Mouse (Mus musculus) lung, postnatal 0 days (tissue): Measurements from ENCODE around the gene Gm9936.

Source experiments
- CTCF ChIP-seq: IDR thresholded peaks from 2 replicates; pipeline ENCODE4 v1.5.1; 2016; ENCODE audit warnings: antibody characterized with exemption, mild to moderate bottlenecking
- EP300 ChIP-seq: IDR thresholded peaks from 2 replicates; pipeline ENCODE4 v1.6.1; 2016; ENCODE audit warnings: antibody characterized with exemption, mild to moderate bottlenecking, control low read depth

DNA sequence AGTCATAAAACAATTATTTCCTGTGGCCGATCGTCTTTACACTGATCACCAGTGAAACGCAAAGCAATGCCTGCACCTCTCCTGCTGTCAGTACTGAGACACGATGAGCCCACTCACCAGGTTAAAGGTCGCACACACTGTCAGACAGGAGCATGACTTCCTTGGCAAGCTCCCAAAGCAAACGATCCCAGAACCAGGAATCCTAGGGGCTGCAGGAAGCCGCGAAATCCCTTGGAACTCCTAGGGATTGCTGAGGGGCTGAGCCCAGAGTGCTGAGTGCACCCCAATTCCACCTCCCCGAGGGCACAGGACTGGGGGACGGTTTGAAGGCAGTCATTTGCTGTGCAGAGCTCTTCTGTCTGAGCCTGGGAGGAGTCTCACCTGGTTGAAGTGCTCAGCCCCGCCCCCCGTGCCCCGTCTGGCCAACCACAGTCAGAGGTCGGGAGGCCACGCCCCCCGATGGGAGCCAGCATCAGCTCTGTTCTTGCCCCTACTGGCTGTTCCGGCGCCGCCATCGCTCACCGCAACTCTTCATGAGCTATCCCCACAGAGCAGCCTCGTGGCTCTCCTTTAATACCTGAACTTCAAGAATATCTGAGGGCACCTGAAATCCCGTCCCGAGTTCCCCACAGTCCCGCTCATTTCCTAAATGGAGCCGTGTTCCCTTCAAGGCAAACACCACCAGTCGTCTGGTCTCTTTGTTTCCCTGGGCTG is 32.3 kb downstream of the Gm9936 start:
- no peak for TF ChIP-seq EP300
- 0 out of 2 replicates have a peak, but pooled peaks have one; percentile 27 for TF ChIP-seq CTCF
